Mouse (Mus musculus) erythroblast, embryonic 14.5 days (primary cell): ENCODE data around the gene Plaa. TPM values are rescaled to one million over a fixed set of nuclear protein-coding genes. Genes with fewer than 3 reads are reported as not detected.
A peak's percentile ranks its signal among the peaks of the same experiment; 100 is the strongest.

Source experiments
- H3K27me3 ChIP-seq: 2 replicates; pipeline ENCODE4 v1.6.1; 2012; ENCODE audit warnings: inconsistent platforms; ENCODE audit not compliant: control insufficient read depth
- H3K36me3 ChIP-seq: 2 replicates; pipeline ENCODE4 v1.6.1; 2012; ENCODE audit warnings: mild to moderate bottlenecking, inconsistent platforms; ENCODE audit not compliant: control insufficient read depth
- H3K4me1 ChIP-seq: 2 replicates; pipeline ENCODE4 v1.6.1; 2012; ENCODE audit warnings: inconsistent platforms; ENCODE audit not compliant: control insufficient read depth
- H3K4me3 ChIP-seq: replicated peaks from 2 replicates; pipeline ENCODE3; 2012; ENCODE audit warnings: moderate library complexity, mild to moderate bottlenecking, inconsistent platforms
- H3K9me3 ChIP-seq: 2 replicates; pipeline ENCODE4 v1.6.1; 2012; ENCODE audit warnings: low read length, inconsistent platforms, mixed read lengths; ENCODE audit not compliant: control insufficient read depth
- GATA1 ChIP-seq: IDR thresholded peaks from 2 replicates; pipeline ENCODE4 v1.6.1; 2012; ENCODE audit warnings: low read length, inconsistent platforms, mixed read lengths
- TAL1 ChIP-seq: IDR thresholded peaks from 3 replicates; pipeline ENCODE4 v1.6.1; 2012; ENCODE audit warnings: low read length, inconsistent platforms, mixed read lengths
- polyA plus RNA-seq: library from polyadenylated mRNA; stranded (reverse); fragments of >175 nt; gene quantifications from 2 replicates; pipeline ENCODE4 v1.2.3, GENCODE M21; 2012

Gene Plaa
- polyA plus RNA-seq, 1 experiment = 1.6 TPM

- H3K9me3 ChIP-seq = no peaks in the 10 kb centered on the region
- H3K4me3 ChIP-seq = no peak overlapping the region
- no peaks in the 10 kb centered on the region for H3K36me3 ChIP-seq
- TF ChIP-seq TAL1 (no peak), GATA1 (no peak)
- peaks cover 18% of the 10 kb centered on the region for H3K4me1 ChIP-seq
- no peaks in the 10 kb centered on the region for H3K27me3 ChIP-seq
Measured at GRCm38 (mm10) chr4:94559266-94559665, 43.8 kb downstream of the Plaa start.

GRCm38 (mm10) chr4:94557145-94557544 lies 45.9 kb downstream of the Plaa start:
- Histone ChIP-seq H3K9me3 (no peaks in the 10 kb centered on the region), H3K4me3 (peak overlapping the region; percentile 100), H3K4me1 (peaks cover 18% of the 10 kb centered on the region), H3K27me3 (no peaks in the 10 kb centered on the region), H3K36me3 (peaks cover 2% of the 10 kb centered on the region; the same call in 1 of the 2 replicates)
- TF ChIP-seq GATA1 (no peak), TAL1 (no peak)

- H3K4me1 ChIP-seq = peaks cover 18% of the 10 kb centered on the region
- peaks cover 2% of the 10 kb centered on the region; the same call in 1 of the 2 replicates for H3K36me3 ChIP-seq
- TF ChIP-seq TAL1 (no peak), GATA1 (no peak)
- H3K27me3 ChIP-seq = no peaks in the 10 kb centered on the region
- peak within 1 kb of the TSS; percentile 100 for H3K4me3 ChIP-seq
- H3K9me3 ChIP-seq = no peaks in the 10 kb centered on the region
Measured at GRCm38 (mm10) chr4:94556265-94557054, 46.6 kb downstream of the Plaa start, which contains the start of the genes Gm10306 and Caap1. Gene Gm10306, plus strand, starts transcription at chr4:94556546. Gene Caap1, minus strand, starts transcription at chr4:94556796.

GRCm38 (mm10) chr4:94554955-94555494 lies 48.0 kb downstream of the Plaa start:
- Histone ChIP-seq H3K4me3 (peak overlapping the region; percentile 100), H3K4me1 (peaks cover 18% of the 10 kb centered on the region), H3K36me3 (peaks cover 12% of the 10 kb centered on the region), H3K9me3 (no peaks in the 10 kb centered on the region), H3K27me3 (no peaks in the 10 kb centered on the region)
- no peak for TF ChIP-seq TAL1
- TF ChIP-seq GATA1 = no peak

GRCm38 (mm10) chr4:94544321-94544720 lies 58.7 kb downstream of the Plaa start:
- no peaks in the 10 kb centered on the region for H3K4me1 ChIP-seq
- H3K27me3 ChIP-seq = no peaks in the 10 kb centered on the region
- peaks cover 56% of the 10 kb centered on the region for H3K36me3 ChIP-seq
- no peak for TF ChIP-seq GATA1
- no peak for TF ChIP-seq TAL1
- no peak overlapping the region for H3K4me3 ChIP-seq
- no peaks in the 10 kb centered on the region for H3K9me3 ChIP-seq

- H3K36me3 ChIP-seq = peaks cover 62% of the 10 kb centered on the region
- no peaks in the 10 kb centered on the region for H3K4me1 ChIP-seq
- no peak for TF ChIP-seq TAL1
- no peak for TF ChIP-seq GATA1
- H3K4me3 ChIP-seq = no peak overlapping the region
- no peaks in the 10 kb centered on the region for H3K9me3 ChIP-seq
- H3K27me3 ChIP-seq = no peaks in the 10 kb centered on the region
Measured at GRCm38 (mm10) chr4:94543041-94543440, 60.0 kb downstream of the Plaa start.

GRCm38 (mm10) chr4:94533205-94533604 lies 69.8 kb downstream of the Plaa start:
- peaks cover 24% of the 10 kb centered on the region for H3K36me3 ChIP-seq

GRCm38 (mm10) chr4:94529448-94529847 lies 73.6 kb downstream of the Plaa start:
- H3K9me3 ChIP-seq = no peaks in the 10 kb centered on the region
- no peaks in the 10 kb centered on the region for H3K27me3 ChIP-seq
- TF ChIP-seq GATA1 (no peak), TAL1 (no peak)
- H3K4me1 ChIP-seq = no peaks in the 10 kb centered on the region
- peaks cover 17% of the 10 kb centered on the region for H3K36me3 ChIP-seq
- H3K4me3 ChIP-seq = no peak overlapping the region

More at GRCm38 (mm10) chr4:94533205-94533604, 69.8 kb downstream of the Plaa start:
- H3K4me1 ChIP-seq = no peaks in the 10 kb centered on the region
- H3K4me3 ChIP-seq = no peak overlapping the region
- H3K27me3 ChIP-seq = no peaks in the 10 kb centered on the region
- TF ChIP-seq GATA1 = no peak
- TF ChIP-seq TAL1 = no peak
- no peaks in the 10 kb centered on the region for H3K9me3 ChIP-seq

- Histone ChIP-seq H3K9me3 (no peaks in the 10 kb centered on the region), H3K36me3 (peaks cover 7% of the 10 kb centered on the region), H3K4me3 (no peak overlapping the region), H3K4me1 (no peaks in the 10 kb centered on the region), H3K27me3 (no peaks in the 10 kb centered on the region)
- TF ChIP-seq TAL1 (no peak), GATA1 (no peak)
Measured at GRCm38 (mm10) chr4:94523321-94523720, 79.7 kb downstream of the Plaa start.
